Mouse (Mus musculus) urinary bladder, postnatal 14 days (tissue): ENCODE data around the gene Fbxl14.

Source experiments
- DNase-seq: peaks from one replicate; pipeline ENCODE4 v3.0.0; 2021; ENCODE audit warnings: low spot score

Fbxl14 gene

GRCm38 (mm10) chr6:119492630-119493014, 13.2 kb downstream of the Fbxl14 start:
- no peak for DNase-seq

GRCm38 (mm10) chr6:119499271-119499670, 19.8 kb downstream of the Fbxl14 start:
- DNase-seq = peak; percentile 45

- DNase-seq = no peak
Measured at GRCm38 (mm10) chr6:119500086-119500485, 20.6 kb downstream of the Fbxl14 start.

GRCm38 (mm10) chr6:119502031-119502430, 22.6 kb downstream of the Fbxl14 start:
- DNase-seq = no peak

GRCm38 (mm10) chr6:119504756-119505155, 25.3 kb downstream of the Fbxl14 start:
- DNase-seq = no peak

- DNase-seq = no peak
Measured at GRCm38 (mm10) chr6:119505525-119506225, 26.2 kb downstream of the Fbxl14 start.

- no peak for DNase-seq
Measured at GRCm38 (mm10) chr6:119508221-119508620, 28.8 kb downstream of the Fbxl14 start.

- no peak for DNase-seq
Measured at GRCm38 (mm10) chr6:119508634-119509375, 29.3 kb downstream of the Fbxl14 start.

GRCm38 (mm10) chr6:119509437-119510037, 30.1 kb downstream of the Fbxl14 start:
- no peak for DNase-seq

- DNase-seq = no peak
Measured at GRCm38 (mm10) chr6:119512701-119513100, 33.2 kb downstream of the Fbxl14 start.

GRCm38 (mm10) chr6:119513452-119513851, 34.0 kb downstream of the Fbxl14 start:
- DNase-seq = no peak

- DNase-seq = no peak
Measured at GRCm38 (mm10) chr6:119514085-119514484, 34.6 kb downstream of the Fbxl14 start.

GRCm38 (mm10) chr6:119520731-119521130, 41.3 kb downstream of the Fbxl14 start:
- DNase-seq = no peak

GRCm38 (mm10) chr6:119521482-119521900, 42.0 kb downstream of the Fbxl14 start:
- DNase-seq = no peak

GRCm38 (mm10) chr6:119521931-119522391, 42.5 kb downstream of the Fbxl14 start:
- DNase-seq = no peak

GRCm38 (mm10) chr6:119526498-119526897, 47.0 kb downstream of the Fbxl14 start:
- DNase-seq = no peak

- no peak for DNase-seq
Measured at GRCm38 (mm10) chr6:119529659-119530058, 50.2 kb downstream of the Fbxl14 start.
